Mouse (Mus musculus): ENCODE results near the gene Mnat1. TPM values are rescaled to one million over a fixed set of nuclear protein-coding genes. Genes with fewer than 3 reads are reported as not detected.

The Mnat1 gene
- polyA plus RNA-seq, 2 experiments from 2014 or later = 29.4 to 31.4 TPM

Other genes starting within 250 kb of the Mnat1 start
- gene Six6, start 183.8 kb upstream of the Mnat1 start, polyA plus RNA-seq (2017; shearing (Covaris generic)) = not detected
- gene 4930447C04Rik, start 182.9 kb upstream of the Mnat1 start, polyA plus RNA-seq (2017; shearing (Covaris generic)) = under 1 TPM in 1 of 2 experiments, not detected in 1; 0.42 TPM
- not detected for gene Six1, start 69.8 kb upstream of the Mnat1 start, polyA plus RNA-seq (2017; shearing (Covaris generic))
- under 1 TPM in 1 of 2 experiments, not detected in 1; 0.16 TPM for gene Six4, start 10.3 kb upstream of the Mnat1 start, polyA plus RNA-seq (2017; shearing (Covaris generic))
- gene Trmt5, start 163.0 kb downstream of the Mnat1 start, polyA plus RNA-seq (2017; shearing (Covaris generic)) = 10 to 100 TPM; 15.6 to 17.7 TPM
- gene Slc38a6, start 163.1 kb downstream of the Mnat1 start, polyA plus RNA-seq (2017; shearing (Covaris generic)) = 1 to 10 TPM; 6.8 to 7.5 TPM

All from CD4-positive, CD25-positive, alpha-beta regulatory T cell, adult 4 months (primary cell).